Mouse (Mus musculus): Measurements from ENCODE around the gene Dnase2b.

DNA sequence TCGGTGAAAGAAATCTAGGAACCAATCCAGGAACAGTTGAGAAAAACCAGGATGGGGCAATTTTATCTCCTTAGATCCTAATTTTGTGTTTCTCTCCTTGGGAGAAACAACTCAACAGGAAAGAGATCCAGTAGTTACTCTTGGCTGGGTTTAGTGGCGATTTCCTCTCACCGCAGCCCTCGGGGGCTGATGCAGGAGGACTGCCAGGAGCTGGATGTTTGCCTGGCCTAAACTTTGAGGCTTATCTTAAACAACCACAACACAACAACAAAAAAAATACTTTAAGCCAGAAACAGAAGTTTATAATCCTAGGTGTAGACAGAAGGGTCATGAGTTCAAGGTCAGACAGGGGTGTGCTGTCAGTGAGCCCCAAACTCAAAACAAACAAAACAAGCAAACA is 3.6 kb downstream of the Dnase2b start:
- TF ChIP-seq CTCF (IDR thresholded peaks at IDR 0.05; ENCODE audit: low read depth) (no peak), EP300 (IDR thresholded peaks at IDR 0.05; ENCODE audit: low read depth) (no peak)

All from heart, postnatal 0 days (tissue).